Mouse (Mus musculus) CH12.LX (cell line): Measurements from ENCODE around the gene Mvb12b.
A peak's percentile ranks its signal among the peaks of the same experiment; 100 is the strongest.

Source experiments
- CHD1 ChIP-seq: IDR thresholded peaks from 2 replicates; pipeline ENCODE4 v1.6.1; 2012; ENCODE audit warnings: low read depth, low read length, improper control_type of control experiment, inconsistent platforms
- CTCF ChIP-seq, 2 experiments: IDR thresholded peaks in 1 of 2; conservative IDR thresholded peaks in 1 of 2; 2 replicates each; pipeline ENCODE4 v1.5.1; 2011 to 2012; ENCODE audit warnings: low read depth in 2 of 2, low read length in 2 of 2, improper control_type of control experiment in 1 of 2, inconsistent platforms in 1 of 2, mild to moderate bottlenecking in 1 of 2, moderate library complexity in 1 of 2
- EP300 ChIP-seq: IDR thresholded peaks from 2 replicates; pipeline ENCODE4 v1.6.1; 2011; ENCODE audit warnings: low read length, improper control_type of control experiment
- ETS1 ChIP-seq: conservative IDR thresholded peaks from 2 replicates; pipeline ENCODE4 v1.6.1; 2012; ENCODE audit warnings: low read depth, mild to moderate bottlenecking, inconsistent platforms, low read length, improper control_type of control experiment, moderate library complexity
- KAT2A ChIP-seq: IDR thresholded peaks from 2 replicates; pipeline ENCODE4 v1.6.1; 2012; ENCODE audit warnings: low read length, improper control_type of control experiment, inconsistent platforms; ENCODE audit not compliant: insufficient replicate concordance
- MAX ChIP-seq: IDR thresholded peaks from 2 replicates; pipeline ENCODE4 v1.6.1; 2011; ENCODE audit warnings: low read length, improper control_type of control experiment
- POLR2A ChIP-seq: IDR thresholded peaks from 2 replicates; pipeline ENCODE4 v1.6.1; 2011; ENCODE audit warnings: low read depth, mild to moderate bottlenecking, improper control_type of control experiment, low read length
- POLR2AphosphoS2 ChIP-seq: IDR thresholded peaks from 2 replicates; pipeline ENCODE4 v1.6.1; 2011; ENCODE audit warnings: low read depth, low read length, improper control_type of control experiment
- RCOR1 ChIP-seq: conservative IDR thresholded peaks from 2 replicates; pipeline ENCODE4 v1.6.1; 2012; ENCODE audit warnings: low read depth, mild to moderate bottlenecking, inconsistent platforms, low read length, improper control_type of control experiment
- USF1 ChIP-seq: IDR thresholded peaks from 2 replicates; pipeline ENCODE4 v1.6.1; 2014; ENCODE audit warnings: low read depth, mild to moderate bottlenecking, inconsistent platforms, low read length, improper control_type of control experiment

- TF ChIP-seq POLR2AphosphoS2, result no peak
- no peak for TF ChIP-seq CHD1
- TF ChIP-seq ETS1, result peak; percentile 35; the same call in 1 of the 2 replicates
- TF ChIP-seq RCOR1, result no peak
- no peak for TF ChIP-seq POLR2A
- peak; percentile 62 for TF ChIP-seq EP300
- TF ChIP-seq USF1, result no peak
- no peak for TF ChIP-seq CTCF (conservative IDR thresholded peaks at IDR 0.05 in 1 of 2, IDR thresholded peaks at IDR 0.05 in 1 of 2; ENCODE audit: low read depth in 2 of 2, low read length in 2 of 2)
- no peak for TF ChIP-seq KAT2A
- TF ChIP-seq MAX, result no peak
Observed at GRCm38 (mm10) chr2:33818385-33818784, 69.4 kb downstream of the Mvb12b start.
